20 mouse cellular contexts compared by ENCODE assay signal in the genomic region with DNA sequence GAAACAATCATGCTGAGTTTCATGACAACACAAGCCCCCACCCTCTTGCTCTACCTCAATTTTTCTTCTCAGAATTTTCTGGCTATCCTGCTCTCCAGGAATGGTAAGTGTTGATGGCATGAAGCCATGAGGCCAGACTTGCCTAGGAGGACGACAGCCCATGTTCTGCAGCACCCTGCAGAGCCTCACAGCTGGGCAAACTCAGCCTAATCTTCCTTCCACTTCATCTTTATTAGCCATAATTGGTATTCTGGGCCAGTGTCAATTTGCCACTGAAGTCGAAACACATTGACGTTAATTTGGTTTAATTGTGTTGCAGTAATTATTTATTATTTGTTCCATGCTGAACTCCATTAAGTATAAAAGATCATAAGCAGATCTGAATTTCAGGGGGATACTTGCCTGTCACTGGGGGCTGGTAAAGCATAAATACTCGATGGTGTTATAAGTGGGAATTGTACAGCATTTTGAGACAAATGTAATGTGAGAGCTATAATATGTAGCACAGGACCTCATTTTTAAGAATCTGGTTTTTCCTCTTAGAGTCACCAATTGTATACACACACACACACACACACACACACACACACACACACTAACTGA.
DNase-seq lines count a peak whose midpoint lies in the region; ATAC-seq and TF ChIP-seq lines count a peak whose summit lies in the region.
"Had no signal": no experiment of that assay in that cellular context is flagged by ENCODE, and none has a peak within 500 bp of the region (broad histone marks: within the 10 kb centered on the region; RNA-seq: fewer than 3 reads in every experiment).

No protein-coding gene starts in this region.

- WGBS in hindbrain, embryonic 14.5 days, result 45% methylated on average over 4 of the region's 4 CpGs
- WGBS in hindbrain, embryonic 10.5 days, result 80% methylated on average over 4 of the region's 4 CpGs
- WGBS in midbrain, postnatal 0 days, result 57% methylated on average over 4 of the region's 4 CpGs

- ATAC-seq in hindbrain, embryonic 14.5 days (ENCODE audit: low FRiP score), result peak; percentile 75
- ATAC-seq in midbrain, postnatal 0 days (ENCODE audit: low FRiP score), result no peak
- ATAC-seq: intestine, postnatal 0 days; liver, embryonic 12.5 days had no signal

- H3K27me3 ChIP-seq in hindbrain, embryonic 14.5 days (ENCODE audit: control insufficient read depth, insufficient read depth, low read length), result no peaks in the 10 kb centered on the region
- no peaks in the 10 kb centered on the region for H3K27me3 ChIP-seq in hindbrain, embryonic 10.5 days (ENCODE audit: insufficient read depth, poor library complexity, severe bottlenecking)
- H3K27me3 ChIP-seq in midbrain, postnatal 0 days (ENCODE audit: insufficient read depth, low read length), result no peaks in the 10 kb centered on the region
- H3K27me3 ChIP-seq: heart, embryonic 15.5 days; kidney, embryonic 15.5 days; limb, embryonic 12.5 days; liver, embryonic 12.5 days had no signal

- no peak overlapping the region for H3K4me3 ChIP-seq in hindbrain, embryonic 14.5 days (replicated peaks; ENCODE audit: low read length)
- H3K4me3 ChIP-seq in hindbrain, embryonic 10.5 days, result no peak overlapping the region
- no peak overlapping the region for H3K4me3 ChIP-seq in midbrain, postnatal 0 days (ENCODE audit: low read depth, low read length)
- H3K4me3 ChIP-seq in gastrocnemius, adult 2 months, result no peak overlapping the region
- H3K4me3 ChIP-seq: heart, embryonic 15.5 days; kidney, embryonic 15.5 days; limb, embryonic 12.5 days; liver, embryonic 12.5 days had no signal

- H3K4me2 ChIP-seq in hindbrain, embryonic 14.5 days (replicated peaks), result no peak overlapping the region
- no peak overlapping the region for H3K4me2 ChIP-seq in midbrain, postnatal 0 days (ENCODE audit: low read depth, low read length, poor library complexity, severe bottlenecking)
- H3K4me2 ChIP-seq: heart, embryonic 15.5 days; kidney, embryonic 15.5 days; limb, embryonic 12.5 days; liver, embryonic 12.5 days had no signal

- H3K9ac ChIP-seq in hindbrain, embryonic 14.5 days, result no peak overlapping the region
- H3K9ac ChIP-seq in midbrain, postnatal 0 days (replicated peaks; ENCODE audit: low read length, poor library complexity, severe bottlenecking), result no peak overlapping the region
- H3K9ac ChIP-seq: heart, embryonic 15.5 days; kidney, embryonic 15.5 days; limb, embryonic 12.5 days; liver, embryonic 12.5 days had no signal

- no peaks in the 10 kb centered on the region for H3K36me3 ChIP-seq in hindbrain, embryonic 14.5 days (replicated peaks; ENCODE audit: control insufficient read depth, insufficient read depth)
- no peaks in the 10 kb centered on the region for H3K36me3 ChIP-seq in hindbrain, embryonic 10.5 days
- no peaks in the 10 kb centered on the region for H3K36me3 ChIP-seq in midbrain, postnatal 0 days (ENCODE audit: insufficient read depth, low read length)
- H3K36me3 ChIP-seq: heart, embryonic 15.5 days; kidney, embryonic 15.5 days; limb, embryonic 12.5 days; liver, embryonic 12.5 days had no signal

- H3K27ac ChIP-seq in hindbrain, embryonic 14.5 days, result no peak overlapping the region
- no peak overlapping the region for H3K27ac ChIP-seq in hindbrain, embryonic 10.5 days
- no peak overlapping the region for H3K27ac ChIP-seq in midbrain, postnatal 0 days (ENCODE audit: low read depth, low read length)
- no peak overlapping the region for H3K27ac ChIP-seq in gastrocnemius, adult 2 months
- H3K27ac ChIP-seq: heart, embryonic 15.5 days; kidney, embryonic 15.5 days; limb, embryonic 12.5 days; liver, embryonic 12.5 days had no signal

- peak; percentile 26 for DNase-seq in hindbrain, embryonic 14.5 days (ENCODE audit: low spot score)
- no peak for DNase-seq in hindbrain, embryonic 10.5 days (ENCODE audit: low spot score)
- peak; percentile 64 for DNase-seq in Muller cell, postnatal 12 days (ENCODE audit: inconsistent ontology term)
- peak; percentile 75 for DNase-seq in brain, embryonic 14.5 days (ENCODE audit: low read depth)
- peak; percentile 54 for DNase-seq in midbrain, postnatal 0 days (ENCODE audit: low spot score)
- DNase-seq in gastrocnemius, adult 2 months, result no peak
- no peak for DNase-seq in gastrocnemius, postnatal 10 days
- DNase-seq: adrenal gland, postnatal 10 days; cerebellum, adult 11 months; gastrocnemius, postnatal 14 days; kidney, postnatal 4 days; lung, adult 2 months; right cerebral cortex, postnatal 14 days; spleen, adult 18-20 months; thymus, postnatal 25 days had no signal

- no peak for TF ChIP-seq POLR2A in brain, embryonic 14.5 days (IDR thresholded peaks at IDR 0.05; ENCODE audit: borderline replicate concordance, extremely low read depth, insufficient read depth, insufficient read length, poor library complexity, severe bottlenecking)

- H3K4me1 ChIP-seq in hindbrain, embryonic 14.5 days (replicated peaks; ENCODE audit: control insufficient read depth, insufficient read depth, low read length), result no peaks in the 10 kb centered on the region
- H3K4me1 ChIP-seq in hindbrain, embryonic 10.5 days (replicated peaks), result no peaks in the 10 kb centered on the region
- no peaks in the 10 kb centered on the region for H3K4me1 ChIP-seq in midbrain, postnatal 0 days (ENCODE audit: insufficient read depth, low read length)
- H3K4me1 ChIP-seq: heart, embryonic 15.5 days; kidney, embryonic 15.5 days; limb, embryonic 12.5 days; liver, embryonic 12.5 days had no signal

- intact Hi-C loops in gastrocnemius, adult 2 months (cut with DNase I), result no loop called here

- H3K9me3 ChIP-seq in hindbrain, embryonic 14.5 days (ENCODE audit: control insufficient read depth, low read length), result peaks cover 7% of the 10 kb centered on the region
- H3K9me3 ChIP-seq in hindbrain, embryonic 10.5 days, result no peaks in the 10 kb centered on the region
- H3K9me3 ChIP-seq in midbrain, postnatal 0 days (ENCODE audit: low read length), result no peaks in the 10 kb centered on the region
- H3K9me3 ChIP-seq: heart, embryonic 15.5 days; kidney, embryonic 15.5 days; limb, embryonic 12.5 days; liver, embryonic 12.5 days had no signal

- TF ChIP-seq CTCF in brain, embryonic 14.5 days (IDR thresholded peaks at IDR 0.05; ENCODE audit: borderline replicate concordance, extremely low read depth, insufficient read depth, insufficient read length), result no peak
- no peak for TF ChIP-seq CTCF in midbrain, postnatal 0 days (IDR thresholded peaks at IDR 0.05)
- TF ChIP-seq CTCF in gastrocnemius, adult 2 months (IDR thresholded peaks at IDR 0.05), result no peak

Comparison
In these comparisons a context has a peak if more than half of its experiments do, and no peak if none do; other contexts are left out.
1. DNase-seq: peak in hindbrain, embryonic 14.5 days (single experiment), Muller cell, postnatal 12 days (single experiment), brain, embryonic 14.5 days (single experiment) and midbrain, postnatal 0 days (single experiment); none in hindbrain, embryonic 10.5 days (single experiment), gastrocnemius, adult 2 months (single experiment) and gastrocnemius, postnatal 10 days (single experiment).